Mouse (Mus musculus) lung, postnatal 0 days (tissue): ENCODE results near the gene Tstd3.

ENCODE experiments used
- CTCF ChIP-seq: IDR thresholded peaks from 2 replicates; pipeline ENCODE4 v1.5.1; 2016; ENCODE audit warnings: antibody characterized with exemption, mild to moderate bottlenecking
- EP300 ChIP-seq: IDR thresholded peaks from 2 replicates; pipeline ENCODE4 v1.6.1; 2016; ENCODE audit warnings: antibody characterized with exemption, mild to moderate bottlenecking, control low read depth

DNA sequence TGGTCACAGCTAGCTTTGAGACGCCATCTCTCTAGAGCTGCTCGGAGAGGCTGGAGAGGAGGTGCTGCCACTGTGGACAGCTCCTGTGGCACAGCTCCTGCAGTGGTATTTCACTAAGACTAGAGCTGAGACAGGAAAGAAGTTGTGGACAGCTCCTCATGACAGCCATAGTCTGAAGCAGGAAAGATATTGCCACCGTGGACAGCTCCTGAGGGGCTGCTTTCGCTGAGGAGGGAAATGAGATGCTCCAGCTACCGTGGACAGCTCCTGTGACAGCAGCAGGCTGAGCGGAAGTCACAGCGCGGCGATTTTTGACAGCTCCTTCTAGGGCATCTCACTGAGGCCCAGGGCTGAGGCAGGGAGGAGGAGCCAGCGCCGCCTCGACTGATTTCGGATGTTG, 54.9 kb downstream of the Tstd3 start:
- 0 out of 2 replicates have a peak, but pooled peaks have one; percentile 31 for TF ChIP-seq CTCF
- no peak for TF ChIP-seq EP300
